Mouse (Mus musculus) lung, postnatal 0 days (tissue): Measurements from ENCODE around the gene Mrps27. TPM values are rescaled to one million over a fixed set of nuclear protein-coding genes. Genes with fewer than 3 reads are reported as not detected.

Source experiments
- ATAC-seq: fragments of 200-750 bp; cut with Nextera tagmentation; 2 replicates; pipeline ENCODE4 v1.8.0; 2017; ENCODE audit warnings: moderate library complexity
- DNase-seq: peaks from one replicate; pipeline ENCODE4 v3.0.0-alpha.2; 2016; ENCODE audit warnings: low spot score
- H3K27ac ChIP-seq: fragments of 300-500 bp; sonication (generic); 2 replicates; pipeline ENCODE4 v1.5.1; 2014; ENCODE audit warnings: antibody characterized with exemption, mild to moderate bottlenecking, low read length, mixed read lengths
- H3K27me3 ChIP-seq: fragments of 300-500 bp; sonication (generic); replicated peaks from 2 replicates; pipeline ENCODE4 v1.6.1; 2014; ENCODE audit warnings: low read length, mixed read lengths; ENCODE audit not compliant: insufficient read depth
- H3K36me3 ChIP-seq: fragments of 300-500 bp; sonication (generic); 2 replicates; pipeline ENCODE4 v1.6.1; 2014; ENCODE audit warnings: low read length, mixed read lengths; ENCODE audit not compliant: insufficient read depth
- H3K4me1 ChIP-seq: fragments of 300-500 bp; sonication (generic); 2 replicates; pipeline ENCODE4 v1.6.1; 2014; ENCODE audit warnings: antibody characterized with exemption, low read depth, low read length, mixed read lengths; ENCODE audit not compliant: insufficient read depth
- H3K4me2 ChIP-seq: fragments of 300-500 bp; sonication (generic); replicated peaks from 2 replicates; pipeline ENCODE4 v1.6.1; 2014; ENCODE audit warnings: low read depth, mild to moderate bottlenecking, low read length, moderate library complexity, mixed read lengths
- H3K4me3 ChIP-seq: fragments of 300-500 bp; sonication (generic); 2 replicates; pipeline ENCODE4 v1.5.1; 2014; ENCODE audit warnings: low read depth, low read length
- H3K9ac ChIP-seq: fragments of 300-500 bp; sonication (generic); replicated peaks from 2 replicates; pipeline ENCODE4 v1.6.1; 2014; ENCODE audit warnings: low read depth, mild to moderate bottlenecking
- H3K9me3 ChIP-seq: fragments of 300-500 bp; sonication (generic); 2 replicates; pipeline ENCODE4 v1.6.1; 2016; ENCODE audit warnings: low read length, mixed read lengths
- CTCF ChIP-seq: IDR thresholded peaks from 2 replicates; pipeline ENCODE4 v1.5.1; 2016; ENCODE audit warnings: antibody characterized with exemption, mild to moderate bottlenecking
- EP300 ChIP-seq: IDR thresholded peaks from 2 replicates; pipeline ENCODE4 v1.6.1; 2016; ENCODE audit warnings: antibody characterized with exemption, mild to moderate bottlenecking, control low read depth
- WGBS: fragments of 180-500 bp; shearing (Covaris S2); extraction: QIAGEN DNeasy Blood & Tissue Kit; methylation state at CpG from one replicate; pipeline ENCODE4 v1.1.7; 2014; 5-methylcytosine and 5-hydroxymethylcytosine counted together
- polyA plus RNA-seq: library from polyadenylated mRNA; unstranded; fragments of >200 nt; fragmentation: Nextera tagmentation; extraction: Ambion mirVana; gene quantifications from 2 replicates; pipeline ENCODE4 v1.2.1, GENCODE M21; 2015

Gene Mrps27
- polyA plus RNA-seq, 1 experiment from 2014 or later = 20.4 TPM

DNA sequence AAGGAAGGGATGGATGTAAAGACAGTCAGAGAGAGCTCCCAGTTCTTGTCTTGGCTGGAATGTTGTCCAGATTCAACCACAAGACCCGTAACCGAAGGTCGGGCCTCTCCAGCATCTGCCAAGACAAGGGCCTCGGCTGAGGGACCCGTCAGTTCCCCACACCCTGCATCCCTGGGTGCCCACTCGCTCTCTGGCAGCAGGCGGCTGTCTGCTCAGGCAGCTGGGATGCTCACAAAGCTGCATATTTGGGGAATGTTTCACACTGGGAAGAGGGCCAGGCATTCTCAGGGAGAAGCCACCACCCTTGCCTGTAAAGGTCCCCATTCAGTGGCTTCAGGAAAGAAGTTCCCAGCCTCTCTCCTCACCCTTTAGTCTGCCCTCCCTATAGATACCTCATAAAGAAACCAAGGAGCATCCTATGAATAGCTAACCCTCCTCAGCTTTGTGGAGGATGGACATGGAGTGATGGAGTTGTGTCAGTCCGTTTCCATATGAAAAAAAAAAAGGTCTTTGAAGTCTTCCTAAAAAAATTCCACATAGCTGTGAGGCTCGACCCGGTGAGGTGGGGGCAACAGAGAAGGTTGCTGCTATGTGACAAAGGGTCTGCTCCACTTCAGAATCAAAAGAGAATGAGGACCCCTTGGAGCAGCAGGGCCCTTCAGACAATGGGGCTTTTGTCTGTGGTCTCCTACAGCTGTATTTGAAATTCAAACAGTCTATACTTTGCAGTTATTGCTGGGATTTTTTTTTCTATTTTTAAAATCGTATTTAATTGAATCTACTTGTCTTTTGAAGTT is 103.0 kb downstream of the Mrps27 start:
- no peaks in the 10 kb centered on the region for H3K9me3 ChIP-seq
- no peaks in the 10 kb centered on the region for H3K27me3 ChIP-seq
- DNase-seq (no peak), ATAC-seq (no peak)
- no peaks in the 10 kb centered on the region for H3K4me1 ChIP-seq
- H3K4me2 ChIP-seq = no peak overlapping the region
- 44% methylated on average over 11 of the region's 11 CpGs for WGBS
- no peak for TF ChIP-seq EP300
- no peak for TF ChIP-seq CTCF
- no peak overlapping the region for H3K27ac ChIP-seq
- H3K9ac ChIP-seq = no peak overlapping the region
- no peaks in the 10 kb centered on the region for H3K36me3 ChIP-seq
- H3K4me3 ChIP-seq = no peak overlapping the region

DNA sequence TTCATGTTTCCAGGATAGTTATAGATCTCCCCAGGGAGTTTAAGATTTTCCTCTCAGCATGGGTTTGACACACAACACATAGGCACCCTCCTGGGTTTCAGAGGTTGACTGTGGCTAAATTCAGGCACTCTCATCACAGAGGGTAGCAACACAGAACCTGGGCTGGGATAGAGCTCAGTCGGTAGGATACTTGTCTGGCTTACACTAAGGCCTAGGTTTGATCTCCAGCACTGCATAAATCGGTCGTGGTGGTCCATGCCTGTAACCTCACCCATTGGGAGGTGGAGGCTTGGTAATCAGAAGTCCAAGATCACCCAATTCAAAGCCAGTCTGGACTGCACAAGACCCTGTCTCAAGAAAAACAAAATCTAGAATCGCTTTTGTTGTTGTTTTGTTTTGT is 103.7 kb downstream of the Mrps27 start:
- ATAC-seq = no peak
- Histone ChIP-seq H3K4me2 (no peak overlapping the region), H3K27ac (no peak overlapping the region), H3K9ac (no peak overlapping the region), H3K27me3 (no peaks in the 10 kb centered on the region), H3K9me3 (no peaks in the 10 kb centered on the region), H3K4me3 (no peak overlapping the region), H3K36me3 (no peaks in the 10 kb centered on the region), H3K4me1 (no peaks in the 10 kb centered on the region)
- 70% methylated on average over 4 of the region's 4 CpGs for WGBS
- DNase-seq = no peak
- no peak for TF ChIP-seq EP300
- no peak for TF ChIP-seq CTCF

DNA sequence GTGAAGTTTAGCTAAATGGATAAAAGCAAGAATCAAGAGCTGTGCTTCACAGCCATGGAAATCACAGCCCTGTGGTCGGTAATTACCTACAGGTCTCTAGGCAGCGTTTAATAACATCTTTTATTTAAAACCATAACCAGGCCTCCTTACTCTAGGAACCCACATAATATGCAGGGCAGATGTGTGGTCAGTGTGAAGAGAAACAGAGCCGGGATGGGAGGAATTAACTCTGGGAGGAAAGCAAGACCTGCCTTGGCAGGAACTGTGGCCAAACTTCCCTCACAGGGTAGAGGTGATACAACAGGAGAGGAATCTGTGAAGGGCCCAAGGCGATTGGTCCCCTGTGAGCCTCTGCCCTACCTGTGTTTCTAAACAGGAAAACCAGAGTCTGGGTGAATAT is 105.0 kb downstream of the Mrps27 start:
- H3K9ac ChIP-seq = no peak overlapping the region
- no peaks in the 10 kb centered on the region for H3K4me1 ChIP-seq
- TF ChIP-seq EP300 = no peak
- TF ChIP-seq CTCF = no peak
- H3K4me2 ChIP-seq = no peak overlapping the region
- WGBS = 84% methylated on average over 4 of the region's 4 CpGs
- no peaks in the 10 kb centered on the region for H3K27me3 ChIP-seq
- H3K9me3 ChIP-seq = no peaks in the 10 kb centered on the region
- H3K36me3 ChIP-seq = no peaks in the 10 kb centered on the region
- no peak overlapping the region for H3K27ac ChIP-seq
- DNase-seq = no peak
- H3K4me3 ChIP-seq = no peak overlapping the region
- ATAC-seq = no peak

DNA sequence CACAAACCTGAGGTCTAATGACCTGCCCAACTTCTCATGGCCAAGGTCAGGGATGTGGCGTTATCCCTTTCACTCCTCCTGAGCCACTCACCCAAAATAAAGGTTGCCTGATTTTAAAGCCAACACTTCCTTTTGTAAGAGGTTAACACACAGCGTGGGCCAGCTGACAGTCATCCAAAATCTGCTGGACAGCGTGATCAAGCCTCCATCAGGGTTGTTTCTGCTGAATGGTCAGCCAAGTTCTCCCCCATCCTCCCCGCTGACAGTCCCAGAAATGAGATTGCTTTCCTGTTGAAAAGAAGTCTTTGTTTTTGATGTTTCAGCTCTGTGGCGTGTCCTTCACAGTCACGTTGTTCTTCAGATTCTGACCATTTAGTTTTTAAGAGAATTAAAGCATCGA is 106.2 kb downstream of the Mrps27 start:
- Histone ChIP-seq H3K4me1 (no peaks in the 10 kb centered on the region), H3K36me3 (no peaks in the 10 kb centered on the region), H3K9ac (no peak overlapping the region), H3K27ac (no peak overlapping the region), H3K4me2 (no peak overlapping the region), H3K4me3 (no peak overlapping the region), H3K27me3 (no peaks in the 10 kb centered on the region), H3K9me3 (no peaks in the 10 kb centered on the region)
- WGBS = 70% methylated on average over 7 of the region's 7 CpGs
- no peak for DNase-seq
- no peak for ATAC-seq
- no peak for TF ChIP-seq CTCF
- no peak for TF ChIP-seq EP300

DNA sequence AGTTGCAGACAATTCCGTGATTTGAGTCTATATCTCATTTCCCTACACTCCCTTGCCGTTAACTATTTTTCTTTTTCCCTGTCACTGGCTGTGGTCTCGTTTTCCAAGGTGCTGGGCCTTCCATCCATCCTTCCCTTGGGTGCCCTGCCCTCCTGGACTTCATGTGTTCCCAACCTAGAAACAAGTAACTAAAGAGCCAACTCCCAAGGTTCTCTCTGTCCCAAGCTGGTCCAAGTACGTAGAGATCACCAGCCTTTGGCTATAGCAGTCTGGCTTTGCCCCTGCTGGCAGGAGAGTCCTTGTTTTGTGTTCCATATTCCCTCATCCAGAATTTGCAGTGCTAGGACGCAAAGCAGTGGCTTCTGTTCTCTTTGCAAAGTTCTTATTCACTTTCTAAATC is 106.7 kb downstream of the Mrps27 start:
- Histone ChIP-seq H3K9ac (no peak overlapping the region), H3K9me3 (no peaks in the 10 kb centered on the region), H3K27me3 (no peaks in the 10 kb centered on the region), H3K36me3 (no peaks in the 10 kb centered on the region), H3K4me3 (no peak overlapping the region), H3K27ac (no peak overlapping the region), H3K4me2 (no peak overlapping the region), H3K4me1 (no peaks in the 10 kb centered on the region)
- TF ChIP-seq EP300 = no peak
- no peak for TF ChIP-seq CTCF
- WGBS = 82% methylated on average over 5 of the region's 5 CpGs
- no peak for DNase-seq
- no peak for ATAC-seq

DNA sequence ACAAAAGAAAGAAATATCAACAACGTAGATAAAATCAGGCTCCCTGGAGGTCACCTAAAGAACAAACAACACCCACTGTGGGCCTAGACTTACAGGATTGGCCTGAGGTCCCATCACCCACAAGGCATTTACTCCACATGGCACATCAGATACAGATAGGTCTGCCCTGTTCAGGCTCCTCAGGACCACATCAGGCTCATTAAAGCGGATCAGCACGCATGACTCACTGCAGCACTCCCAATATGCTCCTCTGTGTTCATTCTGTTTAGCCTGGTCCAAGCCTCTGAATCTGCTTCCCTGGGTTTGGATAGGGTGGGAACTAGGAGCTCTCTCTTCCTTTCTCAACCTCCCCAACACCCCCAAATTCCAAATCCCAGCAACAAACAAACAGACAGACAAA is 107.9 kb downstream of the Mrps27 start:
- H3K36me3 ChIP-seq = no peaks in the 10 kb centered on the region
- no peak overlapping the region for H3K9ac ChIP-seq
- WGBS = 82% methylated on average over 3 of the region's 3 CpGs
- no peak for TF ChIP-seq EP300
- H3K4me1 ChIP-seq = no peaks in the 10 kb centered on the region
- H3K4me2 ChIP-seq = no peak overlapping the region
- DNase-seq (no peak), ATAC-seq (no peak)
- H3K4me3 ChIP-seq = no peak overlapping the region
- no peak overlapping the region for H3K27ac ChIP-seq
- no peaks in the 10 kb centered on the region for H3K27me3 ChIP-seq
- no peaks in the 10 kb centered on the region for H3K9me3 ChIP-seq

DNA sequence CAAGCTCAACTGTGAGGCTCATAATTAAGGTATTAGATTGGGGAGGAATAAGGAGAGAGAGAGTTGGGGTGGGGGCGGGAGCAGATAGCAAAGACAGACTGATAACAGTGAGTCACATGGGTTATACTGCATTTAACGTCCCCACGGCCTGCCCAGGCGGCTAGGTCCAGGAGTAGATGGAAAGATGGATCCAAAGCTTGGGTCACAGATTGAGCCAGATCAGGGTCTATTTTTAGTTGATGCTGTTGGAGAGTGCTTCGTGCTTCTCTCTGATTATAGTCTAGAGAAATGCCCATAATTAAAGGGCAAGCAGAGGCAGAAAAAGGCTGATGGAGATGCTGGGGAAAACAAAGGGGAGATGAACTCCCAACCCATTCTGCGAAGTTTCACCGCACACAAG is 110.4 kb downstream of the Mrps27 start:
- Histone ChIP-seq H3K9me3 (no peaks in the 10 kb centered on the region), H3K4me2 (no peak overlapping the region), H3K27ac (no peak overlapping the region), H3K9ac (no peak overlapping the region), H3K27me3 (no peaks in the 10 kb centered on the region), H3K4me1 (no peaks in the 10 kb centered on the region), H3K36me3 (no peaks in the 10 kb centered on the region), H3K4me3 (no peak overlapping the region)
- ATAC-seq (no peak), DNase-seq (no peak)
- WGBS = 83% methylated on average over 7 of the region's 7 CpGs
- TF ChIP-seq EP300 (no peak), CTCF (no peak)
